Mouse (Mus musculus) E14TG2a.4 (cell line): ENCODE measurements at regions not wholly inside any gene's neighbourhood (a gene's known extent, or its start where the extent isn't known, plus 50 kb on each side); places are given as distances from the start of the nearest gene placed in this dataset.

Experiments used
- H3K27me3 ChIP-seq: 2 replicates; pipeline ENCODE4 v1.6.1; 2014; ENCODE audit warnings: low read length, control low read depth; ENCODE audit not compliant: insufficient read depth
- H3K36me3 ChIP-seq: 2 replicates; pipeline ENCODE4 v1.6.1; 2014; ENCODE audit warnings: low read length, control low read depth; ENCODE audit not compliant: insufficient read depth
- H3K4me1 ChIP-seq: replicated peaks from 2 replicates; pipeline ENCODE4 v1.6.1; 2014; ENCODE audit warnings: low read depth, low read length, control low read depth
- H3K4me3 ChIP-seq: replicated peaks from 2 replicates; pipeline ENCODE4 v1.5.1; 2014; ENCODE audit warnings: mild to moderate bottlenecking, low read length
- H3K9me3 ChIP-seq: 2 replicates; pipeline ENCODE4 v1.6.1; 2014; ENCODE audit warnings: low read length, control low read depth
- CTCF ChIP-seq: conservative IDR thresholded peaks from 2 replicates; pipeline ENCODE4 v1.5.1; 2014; ENCODE audit warnings: low read length
- NANOG ChIP-seq: IDR thresholded peaks from 2 replicates; pipeline ENCODE4 v1.6.1; 2014; ENCODE audit warnings: borderline replicate concordance, low read length, mixed read lengths
- POU5F1 ChIP-seq: IDR thresholded peaks from 2 replicates; pipeline ENCODE4 v1.6.1; 2014; ENCODE audit warnings: low read length, borderline replicate concordance

DNA sequence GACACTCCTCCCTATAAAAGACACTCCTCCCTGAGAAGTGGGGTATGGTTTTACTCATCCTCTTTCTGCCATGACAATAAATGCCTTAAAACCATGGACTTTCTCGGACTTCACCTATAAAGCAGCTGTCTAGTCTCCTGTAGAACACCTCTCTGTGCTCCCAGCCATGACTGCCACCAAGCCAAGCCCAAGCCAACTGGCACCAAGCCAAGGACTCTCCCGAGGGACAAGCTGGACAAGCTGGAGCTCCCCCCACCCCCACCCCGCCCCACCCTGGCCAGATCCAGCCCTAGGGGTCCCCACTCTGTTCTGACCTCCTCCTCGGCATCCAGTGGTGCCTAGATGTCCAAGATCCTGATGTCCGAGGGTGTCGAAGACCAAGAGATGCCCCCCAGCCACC lies 76.6 kb upstream of the Plcl2 start:
- H3K36me3 ChIP-seq = no peaks in the 10 kb centered on the region
- TF ChIP-seq NANOG = no peak
- no peak for TF ChIP-seq CTCF
- TF ChIP-seq POU5F1 = no peak

DNA sequence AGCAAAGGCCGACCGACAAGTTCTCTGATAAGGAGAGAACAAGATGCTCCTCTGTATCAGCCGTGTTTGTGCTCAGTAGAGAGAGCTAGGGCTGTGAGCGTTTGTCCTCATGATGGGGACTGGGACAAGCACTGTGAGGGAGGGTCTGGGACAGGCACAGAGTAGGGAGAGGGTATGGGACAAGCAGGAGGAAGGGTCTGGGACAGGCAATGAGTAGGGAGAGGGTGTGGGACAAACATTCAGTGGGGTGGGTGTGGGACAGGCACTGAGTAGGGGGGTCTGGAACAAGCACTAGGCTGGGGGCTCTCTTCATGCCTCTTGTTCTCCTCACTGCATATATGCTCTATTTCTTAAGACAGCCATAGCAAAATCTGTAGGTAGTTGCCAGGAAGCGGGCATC lies 70.2 kb upstream of the Plcl2 start:
- H3K9me3 ChIP-seq = no peaks in the 10 kb centered on the region
- H3K4me3 ChIP-seq = no peak overlapping the region
- no peak for TF ChIP-seq POU5F1
- no peak for TF ChIP-seq CTCF
- no peak for TF ChIP-seq NANOG

More for the DNA sequence above, 76.6 kb upstream of the Plcl2 start:
- H3K4me1 ChIP-seq = peaks cover 12% of the 10 kb centered on the region
- no peak overlapping the region for H3K4me3 ChIP-seq
- H3K9me3 ChIP-seq = peaks cover 13% of the 10 kb centered on the region; the same call in 1 of the 2 replicates
- H3K27me3 ChIP-seq = peaks cover 9% of the 10 kb centered on the region; the same call in 1 of the 2 replicates

DNA sequence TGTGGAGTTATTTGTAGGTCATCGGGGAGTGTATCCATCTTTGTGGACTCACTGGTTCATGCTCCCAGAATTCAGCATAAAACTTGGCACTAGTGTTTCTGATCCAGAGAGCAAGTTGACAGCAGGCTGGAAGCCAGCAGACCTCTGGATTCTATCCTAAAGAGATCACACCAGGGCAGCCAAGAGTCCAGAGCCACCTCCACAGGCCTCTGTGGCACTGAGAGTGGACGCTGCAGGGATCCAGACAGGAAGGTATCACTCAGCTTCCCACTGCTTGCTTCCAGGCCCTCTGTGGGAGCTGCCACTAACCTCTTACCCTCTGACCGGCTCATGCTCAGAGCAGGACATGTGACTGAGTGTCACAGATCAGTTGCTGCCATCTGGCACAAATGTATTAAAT lies 69.8 kb upstream of the Plcl2 start:
- Histone ChIP-seq H3K4me3 (no peak overlapping the region), H3K9me3 (no peaks in the 10 kb centered on the region), H3K27me3 (peaks cover 3% of the 10 kb centered on the region; the same call in 1 of the 2 replicates), H3K4me1 (peaks cover 6% of the 10 kb centered on the region; the same call in 1 of the 2 replicates), H3K36me3 (no peaks in the 10 kb centered on the region)
- TF ChIP-seq CTCF (no peak), NANOG (no peak), POU5F1 (no peak)

More for the DNA sequence above, 70.2 kb upstream of the Plcl2 start:
- H3K4me1 ChIP-seq = peaks cover 6% of the 10 kb centered on the region; the same call in 1 of the 2 replicates
- no peaks in the 10 kb centered on the region for H3K36me3 ChIP-seq
- peaks cover 3% of the 10 kb centered on the region; the same call in 1 of the 2 replicates for H3K27me3 ChIP-seq

DNA sequence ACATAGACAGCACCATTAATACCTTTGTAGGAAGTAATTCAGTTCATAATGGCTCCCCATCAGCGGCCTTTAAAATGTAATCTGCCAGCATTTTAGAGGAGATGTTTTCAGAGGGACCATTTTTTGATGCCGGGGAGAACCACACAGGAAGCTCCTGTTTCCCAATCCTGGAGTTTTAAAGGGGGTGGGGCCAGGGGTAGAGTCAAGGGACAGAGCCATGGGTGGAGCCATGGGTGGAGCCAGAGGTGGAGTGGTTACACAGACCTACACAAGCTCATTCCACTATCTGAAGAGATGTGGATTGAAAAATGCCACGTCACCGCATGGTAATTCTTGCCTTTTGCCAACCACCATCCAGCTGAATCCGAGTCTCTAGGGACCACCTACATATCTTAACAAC lies 67.1 kb upstream of the Plcl2 start:
- Histone ChIP-seq H3K4me1 (peaks cover 6% of the 10 kb centered on the region; the same call in 1 of the 2 replicates), H3K27me3 (peaks cover 3% of the 10 kb centered on the region; the same call in 1 of the 2 replicates), H3K36me3 (no peaks in the 10 kb centered on the region), H3K4me3 (no peak overlapping the region), H3K9me3 (no peaks in the 10 kb centered on the region)
- peak; percentile 71; the same call in 1 of the 2 replicates for TF ChIP-seq NANOG
- TF ChIP-seq POU5F1 = no peak

DNA sequence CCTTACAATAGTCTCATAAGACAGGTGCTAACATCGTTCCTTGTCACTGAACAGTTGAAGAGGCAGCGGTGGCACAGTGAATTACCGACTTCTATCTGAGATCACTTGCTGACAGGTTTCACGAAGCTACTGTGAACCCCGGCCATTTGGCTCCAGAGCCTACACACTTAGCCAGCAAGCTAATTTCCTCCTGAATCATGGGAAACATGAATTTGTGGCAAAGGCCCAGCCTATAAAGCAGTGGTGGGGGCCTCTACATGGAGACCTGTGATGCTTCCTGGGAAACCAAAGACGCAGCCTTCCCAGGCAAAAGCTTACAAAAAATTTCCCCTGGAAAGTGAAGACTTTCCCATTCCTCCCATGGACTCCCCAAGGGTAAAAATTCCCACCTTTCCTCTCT lies 66.3 kb upstream of the Plcl2 start:
- no peak overlapping the region for H3K4me3 ChIP-seq
- H3K36me3 ChIP-seq = no peaks in the 10 kb centered on the region
- H3K27me3 ChIP-seq = peaks cover 3% of the 10 kb centered on the region; the same call in 1 of the 2 replicates
- peaks cover 6% of the 10 kb centered on the region; the same call in 1 of the 2 replicates for H3K4me1 ChIP-seq
- TF ChIP-seq CTCF (no peak), POU5F1 (no peak), NANOG (no peak)
- no peaks in the 10 kb centered on the region for H3K9me3 ChIP-seq

GRCm38 (mm10) chr17:50443376-50444022 lies 65.7 kb upstream of the Plcl2 start:
- Histone ChIP-seq H3K4me1 (peaks cover 6% of the 10 kb centered on the region; the same call in 1 of the 2 replicates), H3K36me3 (no peaks in the 10 kb centered on the region), H3K9me3 (no peaks in the 10 kb centered on the region), H3K4me3 (no peak overlapping the region), H3K27me3 (peaks cover 3% of the 10 kb centered on the region; the same call in 1 of the 2 replicates)
- TF ChIP-seq POU5F1 (no peak), CTCF (no peak)

DNA sequence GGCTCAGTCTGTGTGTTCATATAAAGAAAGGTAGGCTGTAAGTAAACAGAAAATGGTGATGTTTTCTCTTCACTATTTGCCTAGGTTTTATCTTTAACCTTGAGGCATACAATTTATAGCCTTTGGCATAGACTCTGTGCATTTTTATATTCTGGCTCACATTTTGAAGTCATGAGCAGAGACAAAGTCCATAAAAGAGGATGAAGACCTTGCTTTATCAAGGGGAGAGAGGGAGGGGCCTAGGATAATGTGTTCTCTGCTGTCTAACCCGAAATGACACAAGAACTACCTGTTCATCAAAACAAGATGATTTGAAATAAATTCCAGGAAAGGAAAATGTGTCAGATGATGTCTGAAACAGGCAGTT lies 65.2 kb upstream of the Plcl2 start:
- Histone ChIP-seq H3K4me3 (no peak overlapping the region), H3K9me3 (no peaks in the 10 kb centered on the region), H3K27me3 (no peaks in the 10 kb centered on the region), H3K36me3 (no peaks in the 10 kb centered on the region), H3K4me1 (peaks cover 6% of the 10 kb centered on the region; the same call in 1 of the 2 replicates)
- no peak for TF ChIP-seq CTCF
- no peak for TF ChIP-seq POU5F1
- no peak for TF ChIP-seq NANOG

GRCm38 (mm10) chr17:50448693-50449092 lies 60.5 kb upstream of the Plcl2 start:
- H3K4me1 ChIP-seq = no peaks in the 10 kb centered on the region

DNA sequence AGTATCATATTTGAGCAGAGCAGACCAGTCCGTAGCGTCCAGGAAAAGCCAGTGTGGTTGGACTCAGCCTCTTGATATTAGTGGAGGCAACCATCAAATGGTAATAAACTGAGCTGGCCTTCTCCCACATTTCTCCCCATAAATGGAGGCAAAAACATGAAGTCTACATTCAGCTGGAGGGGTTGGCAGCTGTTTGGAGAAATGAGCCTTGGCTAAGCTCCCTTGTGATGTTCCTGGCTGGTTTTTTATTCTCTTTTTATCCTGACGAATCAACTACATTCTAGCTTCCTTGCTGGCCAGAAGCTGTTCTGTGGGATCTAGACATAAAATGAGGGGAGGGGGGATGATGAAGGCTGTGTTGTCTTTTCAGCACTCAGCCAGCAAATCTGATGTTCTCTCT lies 57.6 kb upstream of the Plcl2 start:
- no peak for TF ChIP-seq CTCF
- Histone ChIP-seq H3K4me3 (no peak overlapping the region), H3K36me3 (no peaks in the 10 kb centered on the region), H3K9me3 (no peaks in the 10 kb centered on the region), H3K4me1 (no peaks in the 10 kb centered on the region), H3K27me3 (no peaks in the 10 kb centered on the region)

More at GRCm38 (mm10) chr17:50448693-50449092, 60.5 kb upstream of the Plcl2 start:
- H3K9me3 ChIP-seq = no peaks in the 10 kb centered on the region
- H3K4me3 ChIP-seq = no peak overlapping the region
- TF ChIP-seq NANOG (no peak), CTCF (no peak), POU5F1 (no peak)
- H3K36me3 ChIP-seq = no peaks in the 10 kb centered on the region
- H3K27me3 ChIP-seq = no peaks in the 10 kb centered on the region
